Mouse (Mus musculus) midbrain, postnatal 0 days (tissue): Measurements from ENCODE around the gene Ern1. TPM values are rescaled to one million over a fixed set of nuclear protein-coding genes. Genes with fewer than 3 reads are reported as not detected.

Experiments
- ATAC-seq: fragments of 200-750 bp; cut with Nextera tagmentation; 2 replicates; pipeline ENCODE4 v1.8.0; 2017; ENCODE audit warnings: moderate number of reproducible peaks, mild to moderate bottlenecking, moderate TSS enrichment, moderate library complexity; ENCODE audit not compliant: low FRiP score
- DNase-seq: peaks from one replicate; pipeline ENCODE4 v3.0.0-alpha.2; 2015; ENCODE audit warnings: low spot score
- H3K27ac ChIP-seq: fragments of 300-500 bp; sonication (generic); 2 replicates; pipeline ENCODE4 v1.5.1; 2014; ENCODE audit warnings: low read depth, mild to moderate bottlenecking, low read length, mixed read lengths
- H3K27me3 ChIP-seq: fragments of 300-500 bp; sonication (generic); 2 replicates; pipeline ENCODE4 v1.6.1; 2014; ENCODE audit warnings: low read length, control low read depth, mixed read lengths; ENCODE audit not compliant: insufficient read depth
- H3K36me3 ChIP-seq: fragments of 300-500 bp; sonication (generic); 2 replicates; pipeline ENCODE4 v1.6.1; 2014; ENCODE audit warnings: low read length, control low read depth, mixed read lengths; ENCODE audit not compliant: insufficient read depth
- H3K4me1 ChIP-seq: fragments of 300-500 bp; sonication (generic); 2 replicates; pipeline ENCODE4 v1.6.1; 2014; ENCODE audit warnings: mild to moderate bottlenecking, control low read depth, antibody characterized with exemption, low read length, mixed read lengths; ENCODE audit not compliant: insufficient read depth
- H3K4me2 ChIP-seq: fragments of 300-500 bp; sonication (generic); 2 replicates; pipeline ENCODE4 v1.6.1; 2014; ENCODE audit warnings: low read depth, mild to moderate bottlenecking, low read length, mixed read lengths; ENCODE audit not compliant: poor library complexity, severe bottlenecking
- H3K4me3 ChIP-seq: fragments of 300-500 bp; sonication (generic); 2 replicates; pipeline ENCODE4 v1.5.1; 2014; ENCODE audit warnings: low read depth, mild to moderate bottlenecking, low read length, moderate library complexity
- H3K9ac ChIP-seq: fragments of 300-500 bp; sonication (generic); replicated peaks from 2 replicates; pipeline ENCODE4 v1.6.1; 2014; ENCODE audit warnings: mild to moderate bottlenecking, low read length, moderate library complexity, mixed read lengths; ENCODE audit not compliant: poor library complexity, severe bottlenecking
- H3K9me3 ChIP-seq: fragments of 300-500 bp; sonication (generic); 2 replicates; pipeline ENCODE4 v1.6.1; 2016; ENCODE audit warnings: low read length, control low read depth
- CTCF ChIP-seq: IDR thresholded peaks from 2 replicates; pipeline ENCODE4 v1.5.1; 2016; ENCODE audit warnings: antibody characterized with exemption, mild to moderate bottlenecking
- WGBS: fragments of 180-500 bp; shearing (Covaris S2); extraction: QIAGEN DNeasy Blood & Tissue Kit; methylation state at CpG from one replicate; pipeline ENCODE4 v1.1.7; 2014; 5-methylcytosine and 5-hydroxymethylcytosine counted together
- polyA plus RNA-seq: library from polyadenylated mRNA; unstranded; fragments of >200 nt; fragmentation: Nextera tagmentation; extraction: Ambion mirVana; gene quantifications from 2 replicates; pipeline ENCODE4 v1.2.1, GENCODE M21; 2015
- total RNA-seq: library from RNA; depleted of rRNA; stranded (reverse); fragments of >200 nt; gene quantifications from 2 replicates; pipeline ENCODE4 v1.2.3, GENCODE M21; 2014; rRNA removed

The Ern1 gene
- total and polyA plus RNA-seq, 2 experiments from 2014 or later, result 3.7 to 10.3 TPM

GRCm38 (mm10) chr11:106344910-106345309 is 142.7 kb downstream of the Ern1 start:
- DNase-seq, result no peak
- H3K9ac ChIP-seq, result no peak overlapping the region

More at GRCm38 (mm10) chr11:106344910-106345309, 142.7 kb downstream of the Ern1 start:
- Histone ChIP-seq H3K27me3 (no peaks in the 10 kb centered on the region), H3K4me1 (no peaks in the 10 kb centered on the region), H3K27ac (no peak overlapping the region), H3K9me3 (no peaks in the 10 kb centered on the region), H3K4me3 (no peak overlapping the region), H3K4me2 (no peak overlapping the region), H3K36me3 (no peaks in the 10 kb centered on the region)
- ATAC-seq, result no peak
- TF ChIP-seq CTCF, result no peak
- WGBS, result 32% methylated on average over 6 of the region's 6 CpGs

Other genes with a start within 250 kb of the Ern1 start
- 34.5 and 46.9 TPM in 2 replicates for gene Ftsj3, start 231.8 kb downstream of the Ern1 start, total RNA-seq
- gene Ftsj3, start 231.8 kb downstream of the Ern1 start, polyA plus RNA-seq, result 27.5 and 27.9 TPM in 2 replicates
- gene Psmc5, start 231.7 kb downstream of the Ern1 start, total RNA-seq, result 76.1 and 88.4 TPM in 2 replicates
- gene Psmc5, start 231.7 kb downstream of the Ern1 start, polyA plus RNA-seq, result 280 and 290 TPM in 2 replicates
- 11.7 and 27.5 TPM in 2 replicates for gene Smarcd2, start 214.9 kb downstream of the Ern1 start, total RNA-seq
- 6.8 and 7.6 TPM in 2 replicates for gene Smarcd2, start 214.9 kb downstream of the Ern1 start, polyA plus RNA-seq
- gene Tcam1, start 211.2 kb downstream of the Ern1 start, total RNA-seq, result 0.22 and 0.24 TPM in 2 replicates
- 0.10 and 0.20 TPM in 2 replicates for gene Tcam1, start 211.2 kb downstream of the Ern1 start, polyA plus RNA-seq
- 1.3 TPM in 1 of 2 replicates, not detected in the other for gene Gh, start 186.0 kb downstream of the Ern1 start, total RNA-seq
- not detected in 2 replicates for gene Gh, start 186.0 kb downstream of the Ern1 start, polyA plus RNA-seq
- gene Cd79b, start 173.1 kb downstream of the Ern1 start, total RNA-seq, result 0.38 and 1.9 TPM in 2 replicates
- 1.1 and 1.2 TPM in 2 replicates for gene Cd79b, start 173.1 kb downstream of the Ern1 start, polyA plus RNA-seq
- 0.05 TPM in 1 of 2 replicates, not detected in the other for gene Scn4a, start 134.6 kb downstream of the Ern1 start, total RNA-seq
- 0.02 TPM in 1 of 2 replicates, not detected in the other for gene Scn4a, start 134.6 kb downstream of the Ern1 start, polyA plus RNA-seq
- gene Prr29, start 122.4 kb downstream of the Ern1 start, total RNA-seq, result 0.33 and 1.6 TPM in 2 replicates
- 0.38 TPM in 1 of 2 replicates, not detected in the other for gene Prr29, start 122.4 kb downstream of the Ern1 start, polyA plus RNA-seq
- gene Icam2, start 99.8 kb downstream of the Ern1 start, total RNA-seq, result 11.9 and 15.5 TPM in 2 replicates
- 7.4 and 8.7 TPM in 2 replicates for gene Icam2, start 99.8 kb downstream of the Ern1 start, polyA plus RNA-seq
- 69.5 and 73.3 TPM in 2 replicates for gene Tex2, start 125.6 kb upstream of the Ern1 start, total RNA-seq
- gene Tex2, start 125.6 kb upstream of the Ern1 start, polyA plus RNA-seq, result 33.1 and 36.3 TPM in 2 replicates